Mouse (Mus musculus) cerebellum, adult 2 months (tissue): ENCODE results near the gene Raph1.

Experiments
- CTCF ChIP-seq: fragments of 200-500 bp; IDR thresholded peaks from 2 replicates; pipeline ENCODE4 v1.5.1; 2011; ENCODE audit warnings: low read depth, mild to moderate bottlenecking, control low read depth, low read length, moderate library complexity, borderline replicate concordance; ENCODE audit not compliant: insufficient read depth
- POLR2A ChIP-seq: fragments of 200-500 bp; IDR thresholded peaks from 2 replicates; pipeline ENCODE4 v1.6.1; 2011; ENCODE audit warnings: low read length, control low read depth, borderline replicate concordance; ENCODE audit not compliant: insufficient read depth

GRCm38 (mm10) chr1:60588887-60589629 lies 22.2 kb upstream of the Raph1 start:
- TF ChIP-seq CTCF, result no peak
- TF ChIP-seq POLR2A, result no peak
